Mouse (Mus musculus): Measurements from ENCODE around the gene Id3.

Id3 gene

GRCm38 (mm10) chr4:136177612-136178474, 34.5 kb downstream of the Id3 start:
- DNase-seq (ENCODE audit: low read depth, low spot score), result peak; percentile 59

GRCm38 (mm10) chr4:136178475-136178921, 35.2 kb downstream of the Id3 start:
- no peak for DNase-seq (ENCODE audit: low read depth, low spot score)

- no peak for DNase-seq (ENCODE audit: low read depth, low spot score)
Observed at GRCm38 (mm10) chr4:136179456-136179855, 36.2 kb downstream of the Id3 start.

GRCm38 (mm10) chr4:136179998-136180397, 36.7 kb downstream of the Id3 start:
- peak; percentile 91 for DNase-seq (ENCODE audit: low read depth, low spot score)

GRCm38 (mm10) chr4:136180408-136181330, 37.4 kb downstream of the Id3 start:
- DNase-seq (ENCODE audit: low read depth, low spot score), result peak; percentile 97

GRCm38 (mm10) chr4:136181367-136181766, 38.1 kb downstream of the Id3 start:
- DNase-seq (ENCODE audit: low read depth, low spot score), result peak; percentile 55

- no peak for DNase-seq (ENCODE audit: low read depth, low spot score)
Observed at GRCm38 (mm10) chr4:136185375-136185774, 42.1 kb downstream of the Id3 start.

GRCm38 (mm10) chr4:136186315-136186714, 43.0 kb downstream of the Id3 start:
- DNase-seq (ENCODE audit: low read depth, low spot score), result no peak

- DNase-seq (ENCODE audit: low read depth, low spot score), result no peak
Observed at GRCm38 (mm10) chr4:136186739-136187472, 43.6 kb downstream of the Id3 start.

- DNase-seq (ENCODE audit: low read depth, low spot score), result peak; percentile 46
Observed at GRCm38 (mm10) chr4:136188973-136189737, 45.9 kb downstream of the Id3 start.

- DNase-seq (ENCODE audit: low read depth, low spot score), result no peak
Observed at GRCm38 (mm10) chr4:136189912-136190311, 46.6 kb downstream of the Id3 start.

GRCm38 (mm10) chr4:136193571-136193970, 50.3 kb downstream of the Id3 start:
- DNase-seq (ENCODE audit: low read depth, low spot score), result peak; percentile 86

- no peak for DNase-seq (ENCODE audit: low read depth, low spot score)
Observed at GRCm38 (mm10) chr4:136195029-136195428, 51.7 kb downstream of the Id3 start.
